Mouse (Mus musculus): ENCODE measurements around the gene Macf1.
"Not testable (repeated sequence)": the region's sequence is repeated elsewhere in the genome, so short reads cannot be mapped to it uniquely, and the experiment has no call there.

The Macf1 gene

GRCm38 (mm10) chr4:123535271-123535670 lies 148.9 kb downstream of the Macf1 start:
- DNase-seq (ENCODE audit: low spot score): peak; percentile 16

- DNase-seq (ENCODE audit: low spot score): no peak
These were observed 152.2 kb downstream of the Macf1 start for GRCm38 (mm10) chr4:123532001-123532400.

GRCm38 (mm10) chr4:123530976-123531375 lies 153.2 kb downstream of the Macf1 start:
- DNase-seq (ENCODE audit: low spot score): no peak

- DNase-seq (ENCODE audit: low spot score): no peak
These were observed 154.9 kb downstream of the Macf1 start for GRCm38 (mm10) chr4:123529230-123529629.

GRCm38 (mm10) chr4:123527607-123528010 lies 156.6 kb downstream of the Macf1 start:
- no peak for DNase-seq (ENCODE audit: low spot score)

- DNase-seq (ENCODE audit: low spot score): no peak
These were observed 157.3 kb downstream of the Macf1 start for GRCm38 (mm10) chr4:123526779-123527280.

GRCm38 (mm10) chr4:123524746-123525145 lies 159.4 kb downstream of the Macf1 start:
- DNase-seq (ENCODE audit: low spot score): no peak

GRCm38 (mm10) chr4:123520123-123520522 lies 164.0 kb downstream of the Macf1 start:
- DNase-seq (ENCODE audit: low spot score): not testable (repeated sequence)

- no peak for DNase-seq (ENCODE audit: low spot score)
These were observed 168.5 kb downstream of the Macf1 start for GRCm38 (mm10) chr4:123515673-123516072.

- no peak for DNase-seq (ENCODE audit: low spot score)
These were observed 174.0 kb downstream of the Macf1 start for GRCm38 (mm10) chr4:123510201-123510600.

- DNase-seq (ENCODE audit: low spot score): no peak
These were observed 195.1 kb downstream of the Macf1 start for GRCm38 (mm10) chr4:123489086-123489485.

- DNase-seq (ENCODE audit: low spot score): no peak
These were observed 204.2 kb downstream of the Macf1 start for GRCm38 (mm10) chr4:123479991-123480390.

- DNase-seq (ENCODE audit: low spot score): no peak
These were observed 205.3 kb downstream of the Macf1 start for GRCm38 (mm10) chr4:123478655-123479433.

GRCm38 (mm10) chr4:123465799-123466198 lies 218.4 kb downstream of the Macf1 start:
- DNase-seq (ENCODE audit: low spot score): no peak

GRCm38 (mm10) chr4:123460595-123461272 lies 223.4 kb downstream of the Macf1 start:
- no peak for DNase-seq (ENCODE audit: low spot score)

- DNase-seq (ENCODE audit: low spot score): no peak
These were observed 229.1 kb downstream of the Macf1 start for GRCm38 (mm10) chr4:123454871-123455640.

GRCm38 (mm10) chr4:123453729-123454128 lies 230.4 kb downstream of the Macf1 start:
- DNase-seq (ENCODE audit: low spot score): no peak

GRCm38 (mm10) chr4:123451991-123452390 lies 232.2 kb downstream of the Macf1 start:
- DNase-seq (ENCODE audit: low spot score): no peak

- DNase-seq (ENCODE audit: low spot score): no peak
These were observed 234.9 kb downstream of the Macf1 start for GRCm38 (mm10) chr4:123449304-123449703.

- DNase-seq (ENCODE audit: low spot score): no peak
These were observed 236.1 kb downstream of the Macf1 start for GRCm38 (mm10) chr4:123448015-123448414.

GRCm38 (mm10) chr4:123447251-123447650 lies 236.9 kb downstream of the Macf1 start:
- no peak for DNase-seq (ENCODE audit: low spot score)

- DNase-seq (ENCODE audit: low spot score): no peak
These were observed 237.4 kb downstream of the Macf1 start for GRCm38 (mm10) chr4:123446754-123447153.

Measured in spleen, adult 12 weeks (tissue).